Comparison of ENCODE assay signal across 8 mouse cellular contexts in genomic region chr17:34911945-34912351, GRCm38 (mm10). TPM values are rescaled to one million over a fixed set of nuclear protein-coding genes. Genes with fewer than 3 reads are reported as not detected.
DNase-seq lines count a peak whose midpoint lies in the region; ATAC-seq and TF ChIP-seq lines count a peak whose summit lies in the region.

No protein-coding gene starts in this region.

- no peak overlapping the region for H3K9ac ChIP-seq in liver, embryonic 11.5 days (ENCODE audit: low read depth, low read length)

- H3K4me2 ChIP-seq in liver, embryonic 11.5 days = no peak overlapping the region
- no peak overlapping the region for H3K4me2 ChIP-seq in myocyte (ENCODE audit: low read depth)

- no peak overlapping the region for H3K4me3 ChIP-seq in layer of hippocampus, adult 2 months
- H3K4me3 ChIP-seq in liver, embryonic 11.5 days (ENCODE audit: low read depth, low read length) = no peak overlapping the region
- H3K4me3 ChIP-seq in myocyte = no peak overlapping the region

- no peak overlapping the region for H3ac ChIP-seq in myocyte (ENCODE audit: control insufficient read depth, insufficient read length)

- ATAC-seq in liver, embryonic 11.5 days (replicated peaks; ENCODE audit: low FRiP score) = peak; percentile 61

- H3K27ac ChIP-seq in layer of hippocampus, adult 2 months = no peak overlapping the region
- no peak overlapping the region for H3K27ac ChIP-seq in liver, embryonic 11.5 days (ENCODE audit: low read depth, low read length)

- no peaks in the 10 kb centered on the region for H3K79me2 ChIP-seq in myocyte (ENCODE audit: control insufficient read depth, insufficient read depth)

- H3K9me3 ChIP-seq in liver, embryonic 11.5 days (ENCODE audit: control insufficient read depth, low read length) = no peaks in the 10 kb centered on the region

- DNase-seq in layer of hippocampus, adult 2 months (ENCODE audit: low spot score in 2 of 2) = peak in 1 of 2 experiments; percentile 80
- DNase-seq in layer of hippocampus, adult 9-11 months = no peak
- DNase-seq in cerebellum, postnatal 14 days = peak; percentile 75 to 91
- DNase-seq in gastrocnemius, adult 8-10 months (ENCODE audit: low spot score in 2 of 2) = peak; percentile 56 to 67
- DNase-seq in kidney, adult 18-20 months = peak; percentile 90
- peak; percentile 81 for DNase-seq in liver, embryonic 11.5 days (ENCODE audit: low spot score)
- peak; percentile 93 for DNase-seq in splenic B cell, adult 2 months (ENCODE audit: low read depth, low spot score)

- TF ChIP-seq POLR2A in myocyte (IDR thresholded peaks at IDR 0.05; ENCODE audit: insufficient read length, low read depth) = no peak

- 49% methylated on average over 5 of the region's 5 CpGs for WGBS in liver, embryonic 11.5 days

- peaks cover 10% of the 10 kb centered on the region for H3K4me1 ChIP-seq in liver, embryonic 11.5 days (replicated peaks; ENCODE audit: control insufficient read depth, insufficient read depth, low read length)

- H3K27me3 ChIP-seq in liver, embryonic 11.5 days (replicated peaks; ENCODE audit: control insufficient read depth, insufficient read depth, low read length) = no peaks in the 10 kb centered on the region
- H3K27me3 ChIP-seq in myocyte (ENCODE audit: control insufficient read depth, insufficient read depth, insufficient read length) = no peaks in the 10 kb centered on the region
- no peaks in the 10 kb centered on the region for H3K27me3 ChIP-seq in splenic B cell, adult 2 months (ENCODE audit: control insufficient read depth, insufficient read depth, low read length, poor library complexity, severe bottlenecking)

- peaks cover 61% of the 10 kb centered on the region for H3K36me3 ChIP-seq in liver, embryonic 11.5 days (ENCODE audit: control insufficient read depth, insufficient read depth, low read length)
- peaks cover 22% of the 10 kb centered on the region for H3K36me3 ChIP-seq in myocyte (ENCODE audit: control insufficient read depth, insufficient read depth)
- H3K36me3 ChIP-seq in splenic B cell, adult 2 months (ENCODE audit: control insufficient read depth, insufficient read depth, low read length, poor library complexity, severe bottlenecking) = peaks cover 8% of the 10 kb centered on the region

- peak; percentile 84 for TF ChIP-seq CTCF in layer of hippocampus, adult 2 months (conservative IDR thresholded peaks at IDR 0.05)

TF ChIP-seq in myocyte, 11 proteins besides CTCF, POLR2A, EP300 and RAD21:
- TF ChIP-seq POLR2AphosphoS2 (IDR thresholded peaks at IDR 0.05; ENCODE audit: insufficient read length, low read depth) (peak; percentile 67), REST (IDR thresholded peaks at IDR 0.05; ENCODE audit: insufficient read depth, insufficient read length) (no peak), MYOD1 (IDR thresholded peaks at IDR 0.05; ENCODE audit: control insufficient read depth in 1 of 3, insufficient read length in 2 of 3, low read depth in 2 of 3) (peak in 1 of 3 experiments; percentile 38)

RNA-seq across cellular contexts. Expression of gene Slc44a4, which starts 2.3 kb away (rescaled TPM):
- total RNA-seq in layer of hippocampus, adult 2 months (2021) = under 1 TPM in 1 of 2 experiments, not detected in 1; 0.29 TPM
- total RNA-seq in gastrocnemius, adult 8-10 months (2022) = under 1 TPM in 2 of 4 experiments, not detected in 2; 0.15 TPM
- 0.97 and 1.3 TPM in 2 replicates for polyA plus RNA-seq in liver, embryonic 11.5 days (2014; fragmentation: Nextera tagmentation; extraction: Ambion mirVana)
- polyA plus RNA-seq in myocyte (2012; fragmentation: generic; extraction: Trizol) = 14.6 TPM

RNA-seq across cellular contexts. Expression of gene Ehmt2, which starts 13.7 kb away (rescaled TPM):
- 100 to 1,000 TPM; 181 to 190 TPM for total RNA-seq in layer of hippocampus, adult 2 months (2021)
- 10 to 100 TPM; 31.2 to 37.2 (median 33.4) TPM for total RNA-seq in gastrocnemius, adult 8-10 months (2022)
- 43.6 and 50.9 TPM in 2 replicates for polyA plus RNA-seq in liver, embryonic 11.5 days (2014; fragmentation: Nextera tagmentation; extraction: Ambion mirVana)
- 94.5 TPM for polyA plus RNA-seq in myocyte (2012; fragmentation: generic; extraction: Trizol)

RNA-seq across cellular contexts. Expression of gene C2, which starts 13.9 kb away (rescaled TPM):
- 1 to 10 TPM; 1.1 to 1.8 TPM for total RNA-seq in layer of hippocampus, adult 2 months (2021)
- total RNA-seq in gastrocnemius, adult 8-10 months (2022) = 1 to 10 TPM in 3 of 4 experiments, under 1 TPM in 1; 0.73 to 2.3 (median 2.2) TPM
- polyA plus RNA-seq in liver, embryonic 11.5 days (2014; fragmentation: Nextera tagmentation; extraction: Ambion mirVana) = 8.1 and 9.0 TPM in 2 replicates
- polyA plus RNA-seq in myocyte (2012; fragmentation: generic; extraction: Trizol) = 0.43 TPM

RNA-seq across cellular contexts. Expression of gene Neu1, which starts 19.1 kb away (rescaled TPM):
- total RNA-seq in layer of hippocampus, adult 2 months (2021) = 10 to 100 TPM; 39.4 to 43.1 TPM
- 10 to 100 TPM in 2 of 4 experiments, 1 to 10 TPM in 2; 8.8 to 11.6 (median 10.5) TPM for total RNA-seq in gastrocnemius, adult 8-10 months (2022)
- 24.4 and 26.4 TPM in 2 replicates for polyA plus RNA-seq in liver, embryonic 11.5 days (2014; fragmentation: Nextera tagmentation; extraction: Ambion mirVana)
- polyA plus RNA-seq in myocyte (2012; fragmentation: generic; extraction: Trizol) = 30.1 TPM

RNA-seq across cellular contexts. Expression of gene Gm20547, which starts 30.1 kb away (rescaled TPM):
- total RNA-seq in layer of hippocampus, adult 2 months (2021) = not detected
- not detected for total RNA-seq in gastrocnemius, adult 8-10 months (2022)
- 0.09 TPM in 1 of 2 replicates, not detected in the other for polyA plus RNA-seq in liver, embryonic 11.5 days (2014; fragmentation: Nextera tagmentation; extraction: Ambion mirVana)
- polyA plus RNA-seq in myocyte (2012; fragmentation: generic; extraction: Trizol) = not detected

Comparison
In these comparisons a context has a peak if more than half of its experiments do, and no peak if none do; other contexts are left out.
1. RNA of gene Ehmt2, which starts 13.7 kb away (total RNA-seq): 181 to 190 TPM in layer of hippocampus, adult 2 months; 31.2 to 37.2 TPM in gastrocnemius, adult 8-10 months; every median in the first group is over 4 times any median in the second.